Comparison of ENCODE assay signal across 41 mouse cellular contexts in genomic region chr11:14611859-14612258, GRCm38 (mm10). TPM values are rescaled to one million over a fixed set of nuclear protein-coding genes. Genes with fewer than 3 reads are reported as not detected.
"Had no signal": no experiment of that assay in that cellular context is flagged by ENCODE, and none has a peak within 500 bp of the region (broad histone marks: within the 10 kb centered on the region; RNA-seq: fewer than 3 reads in every experiment).

No protein-coding gene starts in this region.

- ATAC-seq: hindbrain, embryonic 16.5 days; hindbrain, postnatal 0 days; inflammation-experienced regulatory T-cells, adult 6 months; intestine, embryonic 15.5 days; intestine, embryonic 16.5 days; intestine, postnatal 0 days had no signal

- DNase-seq: heart, postnatal 10 days; heart, postnatal 14 days; heart, postnatal 36 days; heart, postnatal 4 days; kidney, adult 11 months; kidney, adult 18-20 months; kidney, adult 2 months; kidney, adult 8-10 months; kidney, adult 9 months; kidney, postnatal 10 days; kidney, postnatal 14 days; kidney, postnatal 25 days; kidney, postnatal 36 days; layer of hippocampus, adult 9-11 months; layer of hippocampus, postnatal 36 days had no signal

- H3K4me3 ChIP-seq: heart, embryonic 10.5 days; heart, embryonic 12.5 days; heart, embryonic 13.5 days; heart, embryonic 15.5 days; hindbrain, embryonic 10.5 days; hindbrain, embryonic 12.5 days; hindbrain, embryonic 13.5 days; hindbrain, embryonic 15.5 days; intestine, embryonic 15.5 days; kidney, embryonic 15.5 days; layer of hippocampus, adult 2 months had no signal

- H3K27ac ChIP-seq: heart, embryonic 10.5 days; heart, embryonic 13.5 days; heart, embryonic 15.5 days; hindbrain, embryonic 10.5 days; hindbrain, embryonic 12.5 days; hindbrain, embryonic 13.5 days; hindbrain, embryonic 14.5 days; hindbrain, embryonic 15.5 days; hindbrain, postnatal 0 days; intestine, embryonic 15.5 days; kidney, embryonic 15.5 days; kidney, postnatal 0 days; layer of hippocampus, adult 2 months had no signal

RNA-seq across cellular contexts. Expression of gene Pom121l12, which starts 12.8 kb away (rescaled TPM):
- total RNA-seq: heart, postnatal 10 days; heart, postnatal 14 days; heart, postnatal 25 days; heart, postnatal 36 days; heart, postnatal 4 days; hematopoietic stem cell, adult 5-6 weeks; hindbrain, postnatal 0 days; layer of hippocampus, adult 18-20 months; layer of hippocampus, adult 2 months; layer of hippocampus, adult 8-10 months; layer of hippocampus, postnatal 10 days; layer of hippocampus, postnatal 14 days; layer of hippocampus, postnatal 36 days; left cerebral cortex, adult 18-20 months; left cerebral cortex, adult 8-10 months had no signal
